ENCODE assay signal across 11 mouse cellular contexts in the genomic region with DNA sequence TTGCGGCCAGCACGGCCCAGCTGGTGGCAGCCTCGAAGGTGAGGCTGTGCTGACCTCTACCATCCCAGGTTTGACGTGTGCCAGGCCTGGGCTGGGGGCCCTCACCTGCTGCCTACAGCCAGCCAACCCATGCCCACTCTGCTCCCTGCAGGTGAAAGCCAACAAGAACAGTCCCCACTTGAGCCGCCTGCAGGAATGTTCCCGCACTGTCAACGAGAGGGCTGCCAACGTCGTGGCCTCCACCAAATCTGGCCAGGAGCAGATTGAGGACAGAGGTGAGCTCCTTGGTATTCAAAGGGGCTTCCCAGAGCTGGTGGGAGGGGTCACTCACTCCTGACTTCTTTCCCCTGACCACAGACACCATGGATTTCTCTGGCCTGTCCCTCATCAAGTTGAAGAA. TPM values are rescaled to one million over a fixed set of nuclear protein-coding genes. Genes with fewer than 3 reads are reported as not detected.
DNase-seq lines count a peak whose midpoint lies in the region; ATAC-seq and TF ChIP-seq lines count a peak whose summit lies in the region.
"Had no signal": no experiment of that assay in that cellular context is flagged by ENCODE, and none has a peak within 500 bp of the region (broad histone marks: within the 10 kb centered on the region; RNA-seq: fewer than 3 reads in every experiment).

No protein-coding gene starts in this region.

- H3K4me3 ChIP-seq in forebrain, embryonic 13.5 days, result no peak overlapping the region
- H3K4me3 ChIP-seq in forebrain, embryonic 10.5 days, result no peak overlapping the region
- no peak overlapping the region for H3K4me3 ChIP-seq in layer of hippocampus, adult 2 months
- H3K4me3 ChIP-seq in midbrain, embryonic 12.5 days, result no peak overlapping the region
- no peak overlapping the region for H3K4me3 ChIP-seq in midbrain, embryonic 16.5 days (ENCODE audit: low read depth, low read length)
- H3K4me3 ChIP-seq: embryonic facial prominence, embryonic 13.5 days; lung, embryonic 15.5 days had no signal

- no peak for DNase-seq in forebrain, embryonic 10.5 days (ENCODE audit: extremely low spot score, low spot score)
- DNase-seq in layer of hippocampus, adult 2 months (ENCODE audit: low spot score in 2 of 2), result no peak
- no peak for DNase-seq in layer of hippocampus, postnatal 10 days (ENCODE audit: low spot score in 2 of 2)
- DNase-seq in frontal cortex, postnatal 14 days (ENCODE audit: low spot score in 2 of 2), result no peak
- DNase-seq in adrenal gland, adult 18-20 months (ENCODE audit: low spot score in 2 of 2), result no peak

- no peaks in the 10 kb centered on the region for H3K9me3 ChIP-seq in forebrain, embryonic 13.5 days (replicated peaks)
- H3K9me3 ChIP-seq in forebrain, embryonic 10.5 days, result no peaks in the 10 kb centered on the region
- no peaks in the 10 kb centered on the region for H3K9me3 ChIP-seq in midbrain, embryonic 12.5 days
- no peaks in the 10 kb centered on the region for H3K9me3 ChIP-seq in midbrain, embryonic 16.5 days (replicated peaks; ENCODE audit: control insufficient read depth, low read length, poor library complexity, severe bottlenecking)
- H3K9me3 ChIP-seq: embryonic facial prominence, embryonic 13.5 days; lung, embryonic 15.5 days had no signal

- no peak overlapping the region for H3K9ac ChIP-seq in forebrain, embryonic 13.5 days
- no peak overlapping the region for H3K9ac ChIP-seq in midbrain, embryonic 12.5 days (replicated peaks)
- H3K9ac ChIP-seq in midbrain, embryonic 16.5 days (ENCODE audit: low read depth, low read length), result no peak overlapping the region
- H3K9ac ChIP-seq: embryonic facial prominence, embryonic 13.5 days; lung, embryonic 15.5 days had no signal

- H3K4me2 ChIP-seq in forebrain, embryonic 13.5 days, result no peak overlapping the region
- H3K4me2 ChIP-seq in midbrain, embryonic 12.5 days (replicated peaks), result no peak overlapping the region
- H3K4me2 ChIP-seq in midbrain, embryonic 16.5 days (ENCODE audit: low read length), result no peak overlapping the region
- H3K4me2 ChIP-seq: embryonic facial prominence, embryonic 13.5 days; lung, embryonic 15.5 days had no signal

- no peaks in the 10 kb centered on the region for H3K27me3 ChIP-seq in forebrain, embryonic 13.5 days
- H3K27me3 ChIP-seq in forebrain, embryonic 10.5 days (ENCODE audit: poor library complexity, severe bottlenecking), result no peaks in the 10 kb centered on the region
- H3K27me3 ChIP-seq in midbrain, embryonic 12.5 days, result no peaks in the 10 kb centered on the region
- H3K27me3 ChIP-seq in midbrain, embryonic 16.5 days (ENCODE audit: control insufficient read depth, insufficient read depth, low read depth, low read length), result no peaks in the 10 kb centered on the region
- H3K27me3 ChIP-seq: embryonic facial prominence, embryonic 13.5 days; lung, embryonic 15.5 days; Patski had no signal

- peaks cover 28% of the 10 kb centered on the region for H3K4me1 ChIP-seq in forebrain, embryonic 13.5 days
- peaks cover 12% of the 10 kb centered on the region for H3K4me1 ChIP-seq in forebrain, embryonic 10.5 days
- 0 out of 2 replicates have a peak, but pooled peaks cover 7% of the 10 kb centered on the region for H3K4me1 ChIP-seq in midbrain, embryonic 12.5 days
- H3K4me1 ChIP-seq in midbrain, embryonic 16.5 days (ENCODE audit: control insufficient read depth, insufficient read depth, low read length), result no peaks in the 10 kb centered on the region
- H3K4me1 ChIP-seq: embryonic facial prominence, embryonic 13.5 days; lung, embryonic 15.5 days had no signal

- TF ChIP-seq CTCF in layer of hippocampus, adult 2 months (conservative IDR thresholded peaks at IDR 0.05), result no peak

- ATAC-seq in forebrain, embryonic 13.5 days, result no peak
- no peak for ATAC-seq in midbrain, embryonic 12.5 days (ENCODE audit: low FRiP score, low read depth)
- ATAC-seq in midbrain, embryonic 16.5 days, result no peak
- ATAC-seq: Patski had no signal

- H3K36me3 ChIP-seq in forebrain, embryonic 13.5 days (ENCODE audit: poor library complexity, severe bottlenecking), result peaks cover 63% of the 10 kb centered on the region
- H3K36me3 ChIP-seq in forebrain, embryonic 10.5 days (replicated peaks), result peaks cover 62% of the 10 kb centered on the region
- peaks cover 31% of the 10 kb centered on the region for H3K36me3 ChIP-seq in midbrain, embryonic 12.5 days
- H3K36me3 ChIP-seq in midbrain, embryonic 16.5 days (ENCODE audit: control insufficient read depth, insufficient read depth, low read length), result peaks cover 23% of the 10 kb centered on the region

- WGBS in forebrain, embryonic 13.5 days, result 66% methylated on average over 9 of the region's 9 CpGs
- 75% methylated on average over 9 of the region's 9 CpGs for WGBS in forebrain, embryonic 10.5 days
- WGBS in midbrain, embryonic 12.5 days, result 62% methylated on average over 9 of the region's 9 CpGs
- WGBS in midbrain, embryonic 16.5 days, result 54% methylated on average over 9 of the region's 9 CpGs

- peak overlapping the region; percentile 48 for H3K27ac ChIP-seq in forebrain, embryonic 13.5 days
- H3K27ac ChIP-seq in forebrain, embryonic 10.5 days, result no peak overlapping the region
- peak overlapping the region; percentile 66 for H3K27ac ChIP-seq in layer of hippocampus, adult 2 months
- peak overlapping the region; percentile 16; the same call in 1 of the 2 replicates for H3K27ac ChIP-seq in midbrain, embryonic 12.5 days (replicated peaks)
- H3K27ac ChIP-seq in midbrain, embryonic 16.5 days (ENCODE audit: low read length), result no peak overlapping the region
- H3K27ac ChIP-seq: lung, embryonic 15.5 days had no signal

RNA-seq across cellular contexts. Expression of gene Hip1r, which starts 27.8 kb away (rescaled TPM):
- 16.2 and 16.8 TPM in 2 replicates for polyA plus RNA-seq in forebrain, embryonic 13.5 days (2015; fragmentation: Nextera tagmentation; extraction: Ambion mirVana)
- 7.7 and 11.1 TPM in 2 replicates for polyA plus RNA-seq in forebrain, embryonic 10.5 days (2016; fragmentation: Nextera tagmentation; extraction: Ambion mirVana)
- 10 to 100 TPM; 42.8 to 43.8 TPM for total RNA-seq in layer of hippocampus, adult 2 months (2021)
- total RNA-seq in layer of hippocampus, postnatal 10 days (2021), result 10 to 100 TPM; 63.7 to 70.1 TPM
- 13.9 and 15.5 TPM in 2 replicates for polyA plus RNA-seq in midbrain, embryonic 12.5 days (2016; fragmentation: Nextera tagmentation; extraction: Ambion mirVana)
- polyA plus RNA-seq in midbrain, embryonic 16.5 days (2015; fragmentation: Nextera tagmentation; extraction: Ambion mirVana), result 33.5 and 34.3 TPM in 2 replicates
- total RNA-seq in adrenal gland, adult 18-20 months (2021), result 10 to 100 TPM; 20.1 to 28.4 TPM

RNA-seq across cellular contexts. Expression of gene Vps37b, which starts 30.8 kb away (rescaled TPM):
- polyA plus RNA-seq in forebrain, embryonic 13.5 days (2015; fragmentation: Nextera tagmentation; extraction: Ambion mirVana), result 86.5 and 92.2 TPM in 2 replicates
- 50.8 and 51.2 TPM in 2 replicates for polyA plus RNA-seq in forebrain, embryonic 10.5 days (2016; fragmentation: Nextera tagmentation; extraction: Ambion mirVana)
- total RNA-seq in layer of hippocampus, adult 2 months (2021), result 10 to 100 TPM; 36.8 to 42.2 TPM
- total RNA-seq in layer of hippocampus, postnatal 10 days (2021), result 10 to 100 TPM; 38.4 to 41.6 TPM
- 68.0 and 74.2 TPM in 2 replicates for polyA plus RNA-seq in midbrain, embryonic 12.5 days (2016; fragmentation: Nextera tagmentation; extraction: Ambion mirVana)
- polyA plus RNA-seq in midbrain, embryonic 16.5 days (2015; fragmentation: Nextera tagmentation; extraction: Ambion mirVana), result 59.5 and 62.0 TPM in 2 replicates
- 100 to 1,000 TPM in 1 of 2 experiments, 10 to 100 TPM in 1; 97.2 to 127 TPM for total RNA-seq in adrenal gland, adult 18-20 months (2021)

Comparison
In these comparisons a context has a peak if more than half of its experiments do, and no peak if none do; other contexts are left out.
1. H3K27ac ChIP-seq: peak in forebrain, embryonic 13.5 days (single experiment), layer of hippocampus, adult 2 months (single experiment) and midbrain, embryonic 12.5 days (single experiment); none in forebrain, embryonic 10.5 days (single experiment) and midbrain, embryonic 16.5 days (single experiment).